Mouse (Mus musculus): ENCODE results near the gene Ctbp1. TPM values are rescaled to one million over a fixed set of nuclear protein-coding genes. Genes with fewer than 3 reads are reported as not detected.

Ctbp1 gene
- total and polyA plus RNA-seq, 3 experiments, result 353 to 595 (median 443) TPM

DNA sequence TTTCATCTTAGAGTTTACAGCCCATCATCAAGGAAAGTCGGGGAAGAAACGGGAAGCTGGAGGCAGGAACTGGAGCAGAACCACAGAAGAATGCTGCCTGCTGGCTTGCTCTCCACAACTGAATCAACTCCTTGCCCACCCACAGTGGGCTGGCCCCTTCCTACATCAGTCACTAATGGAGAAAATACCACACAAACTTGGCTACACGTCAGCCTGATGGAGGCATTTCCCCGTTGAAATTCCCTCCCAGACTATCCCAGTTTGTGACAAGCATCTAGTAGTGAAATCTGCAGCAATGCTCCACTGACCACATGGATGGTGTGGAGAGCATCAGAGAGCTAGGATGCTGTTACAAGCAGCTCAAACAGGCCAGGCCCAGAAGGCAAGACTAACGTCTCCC is 42.0 kb downstream of the Ctbp1 start (continued):
- TF ChIP-seq GATA1 (IDR thresholded peaks at IDR 0.05; ENCODE audit: low read depth, low read length) (no peak), MAZ (IDR thresholded peaks at IDR 0.05; ENCODE audit: low read depth, low read length) (no peak), KAT2A (conservative IDR thresholded peaks at IDR 0.05; ENCODE audit: low read depth, low read length) (no peak), MYB (IDR thresholded peaks at IDR 0.05; ENCODE audit: low read depth, low read length) (no peak)

- TF ChIP-seq EP300 (IDR thresholded peaks at IDR 0.05; ENCODE audit: low read depth in 1 of 2, low read length in 2 of 2) (no peak), MAX (IDR thresholded peaks at IDR 0.05; ENCODE audit: low read length) (no peak), MYC (IDR thresholded peaks at IDR 0.05; ENCODE audit: low read depth, low read length) (no peak), CTCF (IDR thresholded peaks at IDR 0.05 in 2 of 3, conservative IDR thresholded peaks at IDR 0.05 in 1 of 3; ENCODE audit: control insufficient read depth in 1 of 3, insufficient read depth in 1 of 3, low read depth in 2 of 3, low read length in 3 of 3, poor library complexity in 1 of 3, severe bottlenecking in 1 of 3) (no peak), GABPA (IDR thresholded peaks at IDR 0.05; ENCODE audit: low read depth, low read length) (no peak), BHLHE40 (IDR thresholded peaks at IDR 0.05; ENCODE audit: borderline replicate concordance, low read depth, low read length) (no peak), ZMIZ1 (IDR thresholded peaks at IDR 0.05; ENCODE audit: low read depth, low read length) (no peak), POLR2AphosphoS5 (IDR thresholded peaks at IDR 0.05; ENCODE audit: borderline replicate concordance, low read depth, low read length) (no peak), TBP (IDR thresholded peaks at IDR 0.05; ENCODE audit: low read depth, low read length) (no peak), USF2 (IDR thresholded peaks at IDR 0.05; ENCODE audit: borderline replicate concordance in 1 of 2, insufficient read depth in 1 of 2, low read depth in 1 of 2, low read length in 2 of 2) (no peak), MAFK (IDR thresholded peaks at IDR 0.05; ENCODE audit: borderline replicate concordance, low read depth, low read length) (no peak), ELF1 (IDR thresholded peaks at IDR 0.05; ENCODE audit: low read depth, low read length) (no peak), TAL1 (IDR thresholded peaks at IDR 0.05; ENCODE audit: low read length) (no peak), NELFE (IDR thresholded peaks at IDR 0.05; ENCODE audit: low read depth, low read length) (no peak), USF1 (IDR thresholded peaks at IDR 0.05; ENCODE audit: low read depth, low read length) (no peak), RAD21 (IDR thresholded peaks at IDR 0.05; ENCODE audit: low read depth, low read length) (no peak), MEF2A (IDR thresholded peaks at IDR 0.05; ENCODE audit: extremely low read depth, insufficient replicate concordance, low read depth, low read length, poor library complexity, severe bottlenecking) (no peak), MYB (IDR thresholded peaks at IDR 0.05; ENCODE audit: low read depth, low read length) (no peak), UBTF (IDR thresholded peaks at IDR 0.05; ENCODE audit: borderline replicate concordance, insufficient read depth, low read depth, low read length) (no peak)
- Histone ChIP-seq H3K27ac (ENCODE audit: control insufficient read depth, low read depth, low read length) (no peak overlapping the region), H3K4me1 (ENCODE audit: control insufficient read depth in 1 of 2, insufficient read depth in 2 of 2, low read length in 2 of 2) (peaks cover under 1 to 2% of the 10 kb centered on the region in 2 experiments; a peak in 3 of 4 replicates), H3K27me3 (ENCODE audit: control insufficient read depth in 1 of 2, insufficient read depth in 2 of 2, low read length in 2 of 2) (peaks cover 28 to 42% of the 10 kb centered on the region in 2 experiments), H3K36me3 (ENCODE audit: control insufficient read depth in 1 of 2, insufficient read depth in 2 of 2, low read length in 2 of 2) (peaks cover 0 to 2% of the 10 kb centered on the region in 2 experiments; a peak in 2 of 4 replicates), H3K9me3 (replicated peaks; ENCODE audit: insufficient read depth, low read length) (no peaks in the 10 kb centered on the region), H3K4me3 (ENCODE audit: control insufficient read depth in 1 of 2, insufficient read depth in 1 of 2, low read depth in 2 of 2, low read length in 2 of 2) (no peak overlapping the region), H3K79me2 (ENCODE audit: control insufficient read depth, insufficient read depth, low read length, poor library complexity) (no peaks in the 10 kb centered on the region), H3K9ac (ENCODE audit: control insufficient read depth, low read depth, low read length, poor library complexity, severe bottlenecking) (no peak overlapping the region)
- no peak for DNase-seq (ENCODE audit: low read depth, low spot score)
Measured at GRCm38 (mm10) chr5:33230285-33230684, 44.5 kb downstream of the Ctbp1 start.

All from MEL (cell line).